Comparison of ENCODE assay signal across 8 mouse cellular contexts in the genomic region with DNA sequence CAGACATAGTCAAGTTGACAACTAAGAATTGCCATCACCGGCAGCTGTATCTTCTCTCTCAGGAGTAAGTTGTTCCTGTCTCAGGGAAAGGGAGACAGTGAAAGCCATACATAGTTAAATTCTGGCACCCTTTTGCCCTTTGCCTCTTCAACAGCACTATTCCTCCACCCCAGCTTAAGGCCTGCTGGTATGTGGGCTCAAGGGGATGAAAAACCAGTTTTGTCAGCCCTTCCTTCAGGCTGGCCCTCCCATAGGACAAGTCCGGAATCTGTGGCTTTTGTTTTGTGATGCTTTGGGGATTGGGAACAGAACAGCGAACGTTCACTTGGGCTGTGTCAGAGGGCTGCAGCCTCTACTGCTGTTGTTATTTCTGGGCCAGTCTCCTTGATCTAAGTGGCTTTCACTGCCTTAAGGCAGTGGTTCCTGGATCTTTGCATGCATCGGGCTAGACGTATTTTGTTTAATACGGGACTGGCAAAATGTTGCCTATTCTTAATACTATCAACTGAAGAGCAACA.
A peak's percentile ranks its signal among the peaks of the same experiment; 100 is the strongest.
DNase-seq lines count a peak whose midpoint lies in the region; ATAC-seq and TF ChIP-seq lines count a peak whose summit lies in the region.
"Had no signal": no experiment of that assay in that cellular context is flagged by ENCODE, and none has a peak within 500 bp of the region (broad histone marks: within the 10 kb centered on the region; RNA-seq: fewer than 3 reads in every experiment).

No protein-coding gene starts in this region.

- no peak for DNase-seq in kidney, adult 2 months
- DNase-seq in kidney, adult 9 months = no peak
- DNase-seq in embryonic facial prominence, embryonic 14.5 days (ENCODE audit: low spot score) = peak; percentile 62
- no peak for DNase-seq in adipocyte (ENCODE audit: low spot score)
- no peak for DNase-seq in left cerebral cortex, adult 9 months (ENCODE audit: low spot score in 2 of 2)

- 54% methylated on average over 7 of the region's 7 CpGs for WGBS in kidney, adult 2 months
- 32% methylated on average over 7 of the region's 7 CpGs for WGBS in embryonic facial prominence, embryonic 14.5 days
- WGBS in limb, embryonic 15.5 days = 59% methylated on average over 7 of the region's 7 CpGs

- peak; percentile 67 for ATAC-seq in embryonic facial prominence, embryonic 14.5 days (ENCODE audit: low read depth)
- no peak for ATAC-seq in limb, embryonic 15.5 days (ENCODE audit: insufficient number of reproducible peaks, low FRiP score, low TSS enrichment, low read depth)
- ATAC-seq: activated CD4-positive, CD25-positive, alpha-beta regulatory T cell, adult 4 months had no signal

- H3K27me3 ChIP-seq in kidney, adult 2 months (replicated peaks; ENCODE audit: control insufficient read depth, insufficient read depth, low read length) = no peaks in the 10 kb centered on the region
- H3K27me3 ChIP-seq in embryonic facial prominence, embryonic 14.5 days (replicated peaks; ENCODE audit: control insufficient read depth, insufficient read depth, low read length) = no peaks in the 10 kb centered on the region
- H3K27me3 ChIP-seq in limb, embryonic 15.5 days = no peaks in the 10 kb centered on the region

- no peaks in the 10 kb centered on the region for H3K9me3 ChIP-seq in embryonic facial prominence, embryonic 14.5 days (ENCODE audit: control insufficient read depth, low read length)
- no peaks in the 10 kb centered on the region for H3K9me3 ChIP-seq in limb, embryonic 15.5 days

- no peak overlapping the region for H3K9ac ChIP-seq in embryonic facial prominence, embryonic 14.5 days (ENCODE audit: low read depth, low read length)
- H3K9ac ChIP-seq in limb, embryonic 15.5 days = no peak overlapping the region

- H3K27ac ChIP-seq in kidney, adult 2 months (ENCODE audit: insufficient read depth, low read depth, low read length) = peak overlapping the region; percentile 25; the same call in 1 of the 2 replicates
- 0 out of 2 replicates have a peak overlapping the region, but pooled peaks have one; percentile 21 for H3K27ac ChIP-seq in brown adipose tissue, adult 24 weeks (replicated peaks; ENCODE audit: low read depth, low read length)
- H3K27ac ChIP-seq in embryonic facial prominence, embryonic 14.5 days (replicated peaks; ENCODE audit: low read depth, low read length) = peak overlapping the region; percentile 53; the same call in 1 of the 2 replicates
- peak overlapping the region; percentile 72 for H3K27ac ChIP-seq in limb, embryonic 15.5 days

- no peaks in the 10 kb centered on the region for H3K36me3 ChIP-seq in kidney, adult 2 months (ENCODE audit: control insufficient read depth, insufficient read depth, low read length)
- H3K36me3 ChIP-seq in embryonic facial prominence, embryonic 14.5 days (ENCODE audit: control insufficient read depth, insufficient read depth, low read length) = no peaks in the 10 kb centered on the region
- H3K36me3 ChIP-seq in limb, embryonic 15.5 days = no peaks in the 10 kb centered on the region

- no peak for TF ChIP-seq CTCF in kidney, adult 2 months (conservative IDR thresholded peaks at IDR 0.05; ENCODE audit: insufficient read depth, insufficient read length, low read depth, low read length)

- peak overlapping the region; percentile 49 for H3K4me2 ChIP-seq in embryonic facial prominence, embryonic 14.5 days (ENCODE audit: low read depth, low read length)
- peak overlapping the region; percentile 40 for H3K4me2 ChIP-seq in limb, embryonic 15.5 days

- H3K4me3 ChIP-seq in kidney, adult 2 months (ENCODE audit: insufficient read depth, low read depth, low read length) = no peak overlapping the region
- H3K4me3 ChIP-seq in brown adipose tissue, adult 24 weeks (ENCODE audit: insufficient read depth, low read depth, low read length) = no peak overlapping the region
- peak overlapping the region; percentile 21; the same call in 1 of the 2 replicates for H3K4me3 ChIP-seq in embryonic facial prominence, embryonic 14.5 days (ENCODE audit: low read depth, low read length)
- H3K4me3 ChIP-seq in limb, embryonic 15.5 days = peak overlapping the region; percentile 17; the same call in 1 of the 2 replicates

- TF ChIP-seq POLR2A in kidney, adult 2 months (IDR thresholded peaks at IDR 0.05; ENCODE audit: low read depth, low read length) = no peak

- peaks cover 3% of the 10 kb centered on the region; the same call in 1 of the 2 replicates for H3K4me1 ChIP-seq in kidney, adult 2 months (ENCODE audit: control insufficient read depth, insufficient read depth, low read length)
- no peaks in the 10 kb centered on the region for H3K4me1 ChIP-seq in brown adipose tissue, adult 24 weeks (ENCODE audit: control insufficient read depth, insufficient read depth, insufficient read length, low read length)
- no peaks in the 10 kb centered on the region; the same call in 1 of the 2 replicates for H3K4me1 ChIP-seq in embryonic facial prominence, embryonic 14.5 days (ENCODE audit: control insufficient read depth, insufficient read depth, low read length)
- peaks cover 19% of the 10 kb centered on the region for H3K4me1 ChIP-seq in limb, embryonic 15.5 days

Comparison
In these comparisons a context has a peak if more than half of its experiments do, and no peak if none do; other contexts are left out.
1. H3K27ac ChIP-seq: peak in every context shown above with its lines; median percentile 72 in limb, embryonic 15.5 days; 53 in embryonic facial prominence, embryonic 14.5 days; 25 in kidney, adult 2 months; 21 in brown adipose tissue, adult 24 weeks.
2. H3K4me3 ChIP-seq: peak in embryonic facial prominence, embryonic 14.5 days (single experiment) and limb, embryonic 15.5 days (single experiment); none in kidney, adult 2 months (single experiment) and brown adipose tissue, adult 24 weeks (single experiment).